Comparison of ENCODE assay signal across 26 mouse cellular contexts in the genomic region with DNA sequence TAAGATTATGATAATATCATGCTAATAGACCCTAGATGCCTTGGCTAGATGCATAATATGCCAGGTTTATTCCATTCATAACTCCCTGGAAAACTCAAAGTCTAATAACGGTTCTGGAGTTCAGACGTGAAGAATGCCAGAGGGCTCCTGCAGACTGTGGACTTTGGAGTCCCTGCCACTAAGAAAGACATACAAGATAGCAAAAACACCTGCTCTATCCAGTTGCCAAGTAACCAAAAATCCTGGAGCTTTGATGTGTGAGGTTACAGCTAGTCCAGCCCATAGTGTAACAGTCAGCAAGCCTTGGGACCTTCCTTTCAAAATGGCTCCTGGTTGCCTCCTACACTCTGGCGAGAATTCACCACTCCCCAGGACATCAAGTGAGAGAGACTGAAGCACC. TPM values are rescaled to one million over a fixed set of nuclear protein-coding genes. Genes with fewer than 3 reads are reported as not detected.
A peak's percentile ranks its signal among the peaks of the same experiment; 100 is the strongest.
DNase-seq lines count a peak whose midpoint lies in the region; ATAC-seq and TF ChIP-seq lines count a peak whose summit lies in the region.
"Had no signal": no experiment of that assay in that cellular context is flagged by ENCODE, and none has a peak within 500 bp of the region (broad histone marks: within the 10 kb centered on the region; RNA-seq: fewer than 3 reads in every experiment).

No protein-coding gene starts in this region.

- peak; percentile 74 for ATAC-seq in intestine, embryonic 16.5 days
- ATAC-seq: CD4-positive, CD25-positive, alpha-beta regulatory T cell, adult 4 months; forebrain, embryonic 13.5 days; forebrain, embryonic 15.5 days; forebrain, postnatal 0 days had no signal

- no peak overlapping the region for H3K4me3 ChIP-seq in kidney, adult 2 months (ENCODE audit: insufficient read depth, low read depth, low read length)
- H3K4me3 ChIP-seq in intestine, embryonic 16.5 days (ENCODE audit: low read length) = no peak overlapping the region
- H3K4me3 ChIP-seq: embryonic facial prominence, embryonic 13.5 days; embryonic facial prominence, embryonic 15.5 days; forebrain, embryonic 13.5 days; forebrain, embryonic 15.5 days had no signal

- no peaks in the 10 kb centered on the region for H3K4me1 ChIP-seq in kidney, adult 2 months (ENCODE audit: control insufficient read depth, insufficient read depth, low read length)
- peaks cover 5% of the 10 kb centered on the region; the same call in 1 of the 2 replicates for H3K4me1 ChIP-seq in intestine, embryonic 16.5 days (ENCODE audit: control insufficient read depth, insufficient read depth, low read length)
- H3K4me1 ChIP-seq: embryonic facial prominence, embryonic 13.5 days; embryonic facial prominence, embryonic 15.5 days; forebrain, embryonic 13.5 days; forebrain, embryonic 15.5 days had no signal

- no peak overlapping the region for H3K4me2 ChIP-seq in intestine, embryonic 16.5 days (ENCODE audit: low read depth, low read length)
- H3K4me2 ChIP-seq: embryonic facial prominence, embryonic 13.5 days; embryonic facial prominence, embryonic 15.5 days; forebrain, embryonic 13.5 days; forebrain, embryonic 15.5 days had no signal

- DNase-seq in kidney, adult 2 months = peak; percentile 39
- no peak for DNase-seq in kidney, postnatal 36 days
- peak; percentile 65 for DNase-seq in yolk sac, embryonic 10.5 days (ENCODE audit: low spot score)
- no peak for DNase-seq in gastrocnemius, postnatal 14 days
- no peak for DNase-seq in Muller cell, postnatal 12 days (ENCODE audit: inconsistent ontology term)
- DNase-seq: adrenal gland, adult 2 months; adrenal gland, postnatal 10 days; adrenal gland, postnatal 25 days; B cell, adult 2 months; cerebellum, adult 11 months; cerebellum, adult 18-20 months; cerebellum, adult 8-10 months; cerebellum, adult 9-11 months; cerebellum, postnatal 14 days; cerebellum, postnatal 36 days; embryo, embryonic 11 days; forebrain, postnatal 0 days had no signal

- TF ChIP-seq POLR2A in kidney, adult 2 months (IDR thresholded peaks at IDR 0.05; ENCODE audit: low read depth, low read length) = no peak

- H3K36me3 ChIP-seq in kidney, adult 2 months (ENCODE audit: control insufficient read depth, insufficient read depth, low read length) = no peaks in the 10 kb centered on the region
- no peaks in the 10 kb centered on the region for H3K36me3 ChIP-seq in intestine, embryonic 16.5 days (ENCODE audit: control insufficient read depth, insufficient read depth, low read length)
- H3K36me3 ChIP-seq: embryonic facial prominence, embryonic 13.5 days; embryonic facial prominence, embryonic 15.5 days; forebrain, embryonic 15.5 days; G1E had no signal

- 60% methylated on average over 3 of the region's 3 CpGs for WGBS in kidney, adult 2 months
- WGBS in intestine, embryonic 16.5 days = 60% methylated on average over 3 of the region's 3 CpGs

- TF ChIP-seq CTCF in kidney, adult 2 months (conservative IDR thresholded peaks at IDR 0.05; ENCODE audit: insufficient read depth, insufficient read length, low read depth, low read length) = no peak

- H3K9ac ChIP-seq in intestine, embryonic 16.5 days (ENCODE audit: low read depth, low read length) = no peak overlapping the region
- H3K9ac ChIP-seq: embryonic facial prominence, embryonic 13.5 days; embryonic facial prominence, embryonic 15.5 days; forebrain, embryonic 13.5 days; forebrain, embryonic 15.5 days; forebrain, postnatal 0 days had no signal

- no peaks in the 10 kb centered on the region for H3K27me3 ChIP-seq in kidney, adult 2 months (replicated peaks; ENCODE audit: control insufficient read depth, insufficient read depth, low read length)
- no peaks in the 10 kb centered on the region for H3K27me3 ChIP-seq in intestine, embryonic 16.5 days (replicated peaks; ENCODE audit: control insufficient read depth, insufficient read depth, low read length)
- H3K27me3 ChIP-seq: embryonic facial prominence, embryonic 13.5 days; embryonic facial prominence, embryonic 15.5 days; forebrain, embryonic 13.5 days; forebrain, embryonic 15.5 days had no signal

- no peaks in the 10 kb centered on the region for H3K9me3 ChIP-seq in intestine, embryonic 16.5 days (ENCODE audit: control insufficient read depth, low read length)
- H3K9me3 ChIP-seq: embryonic facial prominence, embryonic 13.5 days; embryonic facial prominence, embryonic 15.5 days; forebrain, embryonic 13.5 days; forebrain, embryonic 15.5 days; G1E had no signal

- no peak overlapping the region for H3K27ac ChIP-seq in kidney, adult 2 months (ENCODE audit: insufficient read depth, low read depth, low read length)
- no peak overlapping the region for H3K27ac ChIP-seq in intestine, embryonic 16.5 days (ENCODE audit: low read length)
- H3K27ac ChIP-seq: embryonic facial prominence, embryonic 13.5 days; embryonic facial prominence, embryonic 15.5 days; forebrain, embryonic 13.5 days; forebrain, embryonic 15.5 days had no signal

- intact Hi-C loops in gastrocnemius, postnatal 14 days (cut with DNase I; ENCODE audit: low total_unique reads) = no loop called here

RNA-seq across cellular contexts. Expression of a gene that starts 16.8 kb away (rescaled TPM):
- polyA plus RNA-seq in kidney, adult 2 months (2012; rRNA removed) = 20.7 and 25.0 TPM in 2 replicates
- polyA plus RNA-seq in intestine, embryonic 16.5 days (2015; fragmentation: Nextera tagmentation; extraction: Ambion mirVana) = 353 and 370 TPM in 2 replicates
- 1 to 10 TPM in 1 of 2 experiments, under 1 TPM in 1; 0.42 to 1.6 TPM for total RNA-seq in gastrocnemius, postnatal 14 days (2021)
- total RNA-seq: G1E had no signal
- polyA plus RNA-seq: G1E had no signal

RNA-seq across cellular contexts. Expression of a gene that starts 28.8 kb away (rescaled TPM):
- polyA plus RNA-seq in kidney, adult 2 months (2012; rRNA removed) = 92.1 and 124 TPM in 2 replicates
- polyA plus RNA-seq in intestine, embryonic 16.5 days (2015; fragmentation: Nextera tagmentation; extraction: Ambion mirVana) = 112 and 117 TPM in 2 replicates
- 100 to 1,000 TPM; 130 to 139 TPM for total RNA-seq in gastrocnemius, postnatal 14 days (2021)

RNA-seq across cellular contexts. Expression of a gene that starts 40.5 kb away (rescaled TPM):
- polyA plus RNA-seq in kidney, adult 2 months (2012; rRNA removed) = 82.8 and 88.0 TPM in 2 replicates
- polyA plus RNA-seq in intestine, embryonic 16.5 days (2015; fragmentation: Nextera tagmentation; extraction: Ambion mirVana) = 1,017 and 1,065 TPM in 2 replicates
- under 1 TPM; 0.49 to 0.92 TPM for total RNA-seq in gastrocnemius, postnatal 14 days (2021)
- total RNA-seq: CH12.LX; common myeloid progenitor, adult 5-6 weeks; G1E had no signal
- polyA plus RNA-seq: G1E had no signal

RNA-seq across cellular contexts. Expression of a gene that starts 55.5 kb away (rescaled TPM):
- 124 and 143 TPM in 2 replicates for polyA plus RNA-seq in kidney, adult 2 months (2012; rRNA removed)
- 26.4 and 28.6 TPM in 2 replicates for polyA plus RNA-seq in intestine, embryonic 16.5 days (2015; fragmentation: Nextera tagmentation; extraction: Ambion mirVana)
- total RNA-seq in gastrocnemius, postnatal 14 days (2021) = 10 to 100 TPM; 29.8 to 45.6 TPM
- total RNA-seq: common myeloid progenitor, adult 5-6 weeks had no signal

Comparison
In these comparisons a context has a peak if more than half of its experiments do, and no peak if none do; other contexts are left out.
1. DNase-seq: peak in kidney, adult 2 months (single experiment) and yolk sac, embryonic 10.5 days (single experiment); none in kidney, postnatal 36 days (0 of 2), gastrocnemius, postnatal 14 days (single experiment) and Muller cell, postnatal 12 days (single experiment).
2. RNA of a gene that starts 16.8 kb away (polyA plus RNA-seq): 353 to 370 TPM in intestine, embryonic 16.5 days; 20.7 to 25.0 TPM in kidney, adult 2 months; every median in the first group is over 10 times any median in the second.
3. RNA of a gene that starts 40.5 kb away (polyA plus RNA-seq): 1,017 to 1,065 TPM in intestine, embryonic 16.5 days; 82.8 to 88.0 TPM in kidney, adult 2 months; every median in the first group is over 10 times any median in the second.